Mouse (Mus musculus): ENCODE results near the gene Syf2. TPM values are rescaled to one million over a fixed set of nuclear protein-coding genes. Genes with fewer than 3 reads are reported as not detected.

Gene Syf2
- polyA plus RNA-seq, 1 experiment, result 94.7 TPM

DNA sequence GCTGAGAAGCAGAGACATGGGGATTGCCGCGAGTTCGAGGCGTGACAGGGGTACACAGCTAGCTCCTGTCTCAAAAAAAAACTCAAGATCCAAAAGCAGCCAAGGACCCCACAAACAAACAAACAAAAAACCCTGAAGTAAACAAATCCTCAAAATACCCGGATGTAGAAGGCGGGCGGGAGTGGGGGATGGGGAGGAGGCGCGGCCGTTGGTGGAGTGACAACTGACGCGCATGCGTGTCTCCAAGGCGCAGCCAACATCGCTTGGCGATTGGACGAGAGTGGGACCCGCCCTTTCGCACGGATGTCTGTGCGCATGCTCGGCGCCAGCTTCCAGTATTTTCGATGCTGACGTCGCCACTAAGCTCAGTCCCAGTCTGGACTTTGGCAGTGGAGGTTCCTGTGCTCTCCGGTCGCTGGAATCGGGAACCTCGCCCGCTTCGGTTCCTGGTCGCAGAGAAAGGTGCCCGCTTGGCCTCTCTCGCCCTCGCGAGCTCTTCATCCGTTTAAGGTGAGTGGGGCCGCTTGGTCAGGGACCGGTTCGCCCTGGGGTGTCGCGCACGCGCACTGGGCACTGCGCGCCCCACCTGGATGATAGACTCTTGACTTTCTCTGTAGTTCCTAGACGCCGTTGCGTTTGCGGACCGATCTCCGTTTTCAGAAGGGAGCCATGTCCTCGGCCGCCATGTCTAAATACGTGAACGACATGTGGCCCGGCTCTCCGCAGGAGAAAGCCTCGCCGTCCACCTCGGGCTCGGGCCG is 7.3 kb upstream of the Syf2 start, which contains the start of gene Rsrp1:
TSS of gene Rsrp1 (plus strand) at position 335 of the 761 bp plus-strand sequence.
- DNase-seq (ENCODE audit: extremely low spot score in 1 of 2, low spot score in 1 of 2), result peak; percentile 96 to 98

DNA sequence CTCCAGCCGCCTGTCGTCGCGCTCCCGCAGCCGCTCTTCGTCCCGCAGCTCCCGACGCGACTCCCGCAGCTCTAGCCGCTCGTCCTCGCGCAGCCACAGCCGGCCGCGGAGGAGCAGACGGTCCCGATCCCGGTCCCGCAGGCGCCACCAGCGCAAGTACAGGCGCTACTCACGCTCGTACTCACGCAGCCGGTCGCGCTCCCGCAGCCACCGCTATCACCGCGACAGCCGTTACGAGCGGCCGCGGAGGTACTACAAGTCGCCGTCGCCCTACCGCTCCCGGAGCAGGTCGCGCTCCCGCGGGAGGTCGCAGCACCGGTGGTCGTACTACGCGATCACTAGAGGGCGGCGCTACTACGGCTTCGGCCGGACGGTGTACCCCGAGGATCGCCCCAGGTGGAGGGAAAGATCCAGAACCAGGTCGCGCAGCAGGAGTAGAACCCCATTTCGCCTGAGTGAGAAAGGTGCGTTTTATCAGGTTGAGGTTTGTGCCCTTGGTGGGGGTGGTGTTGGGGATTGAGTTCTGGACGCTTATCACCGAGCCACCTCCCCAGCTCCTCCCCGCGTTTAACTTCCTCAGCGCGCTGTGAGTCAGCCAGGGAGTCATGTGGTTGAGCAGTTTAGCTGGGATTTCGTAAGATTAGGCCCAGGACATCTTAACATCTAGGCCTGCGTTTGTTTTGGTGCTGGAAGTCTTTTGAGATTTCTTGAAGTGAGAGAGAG is 6.5 kb upstream of the Syf2 start:
- DNase-seq (ENCODE audit: extremely low spot score in 1 of 2, low spot score in 1 of 2), result peak in 1 of 2 experiments; percentile 54

- no peak for DNase-seq (ENCODE audit: extremely low spot score in 1 of 2, low spot score in 1 of 2)
These were observed 5.5 kb upstream of the Syf2 start for GRCm38 (mm10) chr4:134925206-134925605.

DNA sequence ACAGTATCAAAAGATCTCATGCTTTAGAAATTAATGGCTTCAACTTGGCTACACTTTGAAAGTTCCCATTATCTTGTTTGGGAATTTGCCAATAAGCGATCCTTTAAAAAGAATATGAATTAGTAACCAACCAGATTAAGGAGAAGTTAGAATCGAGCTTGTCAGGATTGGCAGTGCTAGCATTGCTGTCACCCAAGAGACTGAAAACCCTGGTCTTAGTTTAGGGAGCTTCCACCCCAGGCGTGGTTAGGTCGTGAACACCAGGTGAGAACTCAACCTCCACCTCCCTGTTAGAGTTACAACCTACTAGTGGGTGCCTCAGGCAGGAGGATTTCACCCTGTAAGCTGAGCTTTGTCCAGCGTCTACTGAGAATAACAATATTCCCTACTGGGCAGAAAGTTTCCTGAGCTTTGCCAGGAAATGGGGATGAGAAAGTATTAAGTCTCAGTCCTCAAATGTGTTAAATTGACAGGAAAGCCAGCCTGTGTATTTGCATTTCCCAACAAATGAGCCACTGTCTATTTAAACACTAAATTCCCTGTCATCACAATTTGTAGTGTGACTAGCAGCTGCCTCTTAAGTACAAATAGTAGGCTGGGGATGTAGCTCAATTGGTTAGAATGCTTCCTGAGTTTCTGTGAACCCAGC is 2.8 kb upstream of the Syf2 start:
- no peak for DNase-seq (ENCODE audit: extremely low spot score in 1 of 2, low spot score in 1 of 2)

DNA sequence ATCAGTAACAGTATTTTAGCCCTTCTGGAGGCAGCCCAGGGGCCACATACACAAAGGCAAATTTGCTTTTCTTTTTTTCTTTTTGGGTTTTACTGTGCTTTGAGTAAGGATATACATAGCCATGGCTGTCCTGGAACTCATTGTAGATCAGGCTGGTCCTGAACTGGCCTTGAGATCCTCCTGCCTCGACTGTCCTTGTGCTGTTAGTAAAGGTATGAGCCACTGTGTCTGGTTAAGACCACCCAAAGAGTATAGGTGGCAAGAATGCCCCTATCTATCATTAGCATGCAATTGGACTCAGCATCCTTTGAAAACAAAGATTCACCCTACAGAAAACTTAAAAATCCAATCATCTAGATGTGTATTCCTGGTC is 2.2 kb upstream of the Syf2 start:
- DNase-seq (ENCODE audit: extremely low spot score in 1 of 2, low spot score in 1 of 2), result no peak

DNA sequence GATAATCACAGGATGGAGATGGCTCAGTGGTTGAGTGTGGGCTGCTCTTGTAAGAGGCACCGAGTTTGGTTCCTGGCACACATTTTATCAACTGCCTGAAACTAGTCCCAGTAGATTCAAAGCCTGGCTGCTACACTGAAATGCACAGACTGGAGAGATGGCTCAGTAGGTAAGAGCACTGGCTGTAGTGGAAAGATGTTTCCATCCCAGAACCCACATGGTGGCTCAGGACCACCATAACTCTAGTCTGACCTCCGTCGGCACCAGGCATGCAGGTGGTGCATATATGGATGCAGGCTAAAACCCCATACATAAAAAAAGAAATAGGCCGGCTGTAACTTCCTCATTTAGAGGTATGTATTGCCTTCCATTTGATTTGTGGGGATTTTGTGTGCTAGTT is 1.2 kb upstream of the Syf2 start:
- DNase-seq (ENCODE audit: extremely low spot score in 1 of 2, low spot score in 1 of 2), result no peak

DNA sequence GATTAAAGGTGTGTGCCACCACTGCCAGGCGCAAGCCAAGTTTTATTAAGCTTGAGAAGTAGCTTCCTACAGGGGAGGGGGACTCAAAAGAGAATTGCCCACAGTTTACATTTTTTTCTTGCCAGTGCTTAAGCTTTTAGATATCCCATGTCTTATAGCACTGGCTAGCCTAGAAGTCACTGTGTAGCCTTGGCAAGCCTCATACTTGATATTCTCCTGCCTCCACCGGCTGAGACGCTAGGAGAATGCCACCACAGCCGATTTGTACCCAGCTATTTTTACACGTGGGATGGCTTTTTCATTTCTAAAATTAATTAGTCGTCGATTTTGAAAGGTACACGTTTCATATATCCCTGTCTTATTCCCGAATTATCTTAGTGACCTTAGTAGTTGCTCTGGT is 508 bp upstream of the Syf2 start:
- no peak for DNase-seq (ENCODE audit: extremely low spot score in 1 of 2, low spot score in 1 of 2)

DNA sequence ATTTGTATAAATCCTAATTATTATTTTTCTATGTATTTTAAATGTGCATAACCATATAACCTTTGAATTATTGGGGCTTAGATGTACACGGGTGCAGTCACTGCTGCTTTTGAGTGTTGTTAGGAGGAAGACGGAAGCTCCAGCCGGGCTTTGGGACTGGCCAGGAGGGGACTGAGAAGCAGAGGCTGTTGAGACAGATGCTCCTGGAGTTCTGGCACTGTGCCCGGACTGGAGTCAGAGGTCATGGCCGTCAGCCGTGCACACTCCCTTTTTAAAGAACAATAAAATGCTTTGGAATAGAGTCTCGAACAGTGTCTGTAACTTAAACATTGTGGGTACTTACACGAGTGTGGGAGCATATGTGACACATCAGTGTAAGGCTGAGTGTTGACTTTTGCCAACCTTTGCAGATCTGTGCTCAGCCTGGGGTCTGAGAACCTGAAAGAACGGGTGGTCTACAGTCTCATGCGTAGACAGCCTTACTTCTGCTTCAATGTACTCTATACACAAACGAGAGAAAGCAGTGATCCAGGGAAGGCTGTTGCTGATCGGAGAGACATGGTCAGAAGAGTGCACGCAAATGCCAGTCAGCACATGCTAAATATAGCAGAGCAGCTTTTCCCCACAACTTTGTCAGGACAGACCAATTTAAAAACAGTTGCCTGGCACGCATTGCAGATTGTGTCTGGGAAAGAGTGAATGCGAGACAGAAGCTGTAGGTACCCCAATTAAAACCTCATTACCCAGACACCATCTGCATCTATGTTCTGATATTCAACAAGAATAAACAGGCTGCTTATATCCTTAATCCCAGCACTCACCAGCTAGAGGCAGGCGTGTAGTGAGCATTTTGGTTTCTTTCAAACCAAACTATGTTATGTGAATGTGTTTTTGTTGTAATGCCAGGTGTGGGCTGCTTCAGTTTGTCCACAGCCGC is 6.8 kb downstream of the Syf2 start:
- no peak for DNase-seq (ENCODE audit: extremely low spot score in 1 of 2, low spot score in 1 of 2)

DNA sequence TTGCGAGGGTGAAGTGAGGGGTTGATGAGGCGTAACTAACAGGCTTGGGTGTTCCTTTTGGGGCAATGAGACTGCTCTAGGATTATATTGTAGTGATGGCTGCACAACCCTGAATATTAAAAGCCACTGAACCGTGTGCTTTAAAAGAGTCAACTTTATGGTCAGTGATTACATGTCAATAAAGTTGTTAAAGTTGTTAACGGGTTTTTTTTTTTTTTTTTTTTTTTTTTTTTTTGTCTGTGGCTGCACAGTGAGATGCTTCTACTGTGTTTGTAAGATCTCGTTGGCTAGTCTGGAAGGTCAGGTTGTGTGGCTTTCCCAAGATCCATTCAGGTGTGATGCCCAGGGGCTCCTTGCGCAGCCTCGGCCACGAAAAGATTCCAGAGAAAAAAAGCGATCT is 9.2 kb downstream of the Syf2 start:
- no peak for DNase-seq (ENCODE audit: extremely low spot score in 1 of 2, low spot score in 1 of 2)

- DNase-seq (ENCODE audit: extremely low spot score in 1 of 2, low spot score in 1 of 2), result peak in 1 of 2 experiments; percentile 68
These were observed 13.2 kb downstream of the Syf2 start for GRCm38 (mm10) chr4:134943758-134944538.

DNA sequence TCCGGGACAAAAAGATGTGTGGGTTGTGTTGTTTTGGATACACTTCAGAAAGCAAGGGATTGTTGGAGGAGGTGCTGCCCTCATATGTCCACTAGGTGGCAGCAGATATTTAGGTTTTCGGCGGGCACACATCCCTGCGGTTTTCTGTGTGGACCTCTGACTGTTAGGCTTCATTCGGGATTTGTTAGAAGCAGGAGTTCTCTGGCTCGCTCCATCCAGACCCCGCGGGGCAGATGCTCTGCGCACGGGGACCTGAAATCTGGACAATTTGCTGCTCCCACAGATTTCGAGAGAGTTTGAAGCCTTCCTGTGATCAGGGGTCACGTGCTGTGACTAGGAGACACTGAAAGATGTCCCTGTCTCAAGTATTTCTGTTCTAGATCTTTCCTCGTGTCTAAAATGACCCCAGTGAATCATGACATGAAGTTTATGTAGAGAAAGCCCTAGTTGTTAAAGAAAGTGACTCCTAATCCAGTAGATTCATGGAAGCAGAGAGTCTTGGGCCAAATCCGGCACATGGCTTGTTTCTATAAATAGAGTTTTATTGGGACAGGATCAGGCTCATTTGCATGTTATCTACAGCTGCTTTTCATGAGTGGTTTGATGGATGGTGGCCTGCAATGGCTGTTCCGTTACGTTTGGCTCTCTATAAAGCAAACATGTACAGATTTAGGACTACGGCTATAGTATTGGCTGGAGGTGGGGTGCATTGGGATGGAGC is 15.5 kb downstream of the Syf2 start:
- peak; percentile 55 to 90 for DNase-seq (ENCODE audit: extremely low spot score in 1 of 2, low spot score in 1 of 2)

DNA sequence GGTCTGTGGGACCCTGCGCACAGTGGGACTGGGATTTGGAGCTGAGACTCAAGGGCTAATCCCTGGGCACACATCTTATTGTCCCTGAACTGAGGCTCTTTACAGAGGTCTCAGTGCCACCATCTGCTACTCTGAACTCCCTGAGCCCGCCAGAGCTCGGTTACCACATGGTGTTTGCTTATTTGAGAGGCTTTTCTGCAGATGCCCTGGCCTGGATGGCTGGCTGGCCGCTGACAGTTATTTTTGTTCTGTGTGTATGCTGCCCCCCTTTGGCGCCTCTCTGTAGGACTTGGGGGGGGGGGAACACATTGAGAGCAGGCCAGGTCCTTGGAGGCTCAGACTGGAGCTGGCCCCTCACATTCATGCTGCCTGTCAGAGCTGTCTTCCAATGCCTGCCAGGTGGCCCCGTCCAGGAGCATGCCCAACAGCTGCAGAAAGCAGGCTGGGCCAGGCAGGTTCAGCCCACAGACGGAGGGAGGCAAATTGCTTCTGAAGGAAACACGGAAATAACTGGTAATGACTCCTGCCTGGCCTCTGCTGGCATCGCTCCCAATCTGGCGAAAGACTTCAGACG is 19.9 kb downstream of the Syf2 start:
- no peak for DNase-seq (ENCODE audit: extremely low spot score in 1 of 2, low spot score in 1 of 2)

- DNase-seq (ENCODE audit: extremely low spot score in 1 of 2, low spot score in 1 of 2), result no peak
These were observed 23.8 kb downstream of the Syf2 start for GRCm38 (mm10) chr4:134954461-134954860.

DNA sequence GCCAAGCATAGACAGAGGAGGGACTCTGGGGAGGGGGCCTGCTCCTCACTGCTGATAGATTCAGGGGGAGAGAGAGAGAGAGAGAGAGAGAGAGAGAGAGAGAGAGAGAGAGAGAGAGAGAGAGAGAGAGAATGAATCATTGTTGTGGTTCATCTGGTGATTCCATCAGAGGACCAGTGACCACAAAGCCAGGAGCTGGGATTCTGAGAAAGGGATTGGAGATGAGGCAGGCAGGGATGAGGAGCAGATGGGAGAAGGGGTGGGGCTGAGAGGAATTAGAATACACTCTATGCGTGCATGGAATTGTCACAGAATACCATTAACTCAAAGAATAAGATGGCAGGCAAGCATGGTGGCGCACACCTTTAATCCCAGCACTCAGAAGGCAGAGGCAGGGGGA is 24.5 kb downstream of the Syf2 start:
- no peak for DNase-seq (ENCODE audit: extremely low spot score in 1 of 2, low spot score in 1 of 2)

GRCm38 (mm10) chr4:134955845-134956244 is 25.1 kb downstream of the Syf2 start:
- no peak for DNase-seq (ENCODE audit: extremely low spot score in 1 of 2, low spot score in 1 of 2)

GRCm38 (mm10) chr4:134956328-134956727 is 25.6 kb downstream of the Syf2 start:
- DNase-seq (ENCODE audit: extremely low spot score in 1 of 2, low spot score in 1 of 2), result peak in 1 of 2 experiments; percentile 77

- DNase-seq (ENCODE audit: extremely low spot score in 1 of 2, low spot score in 1 of 2), result no peak
These were observed 32.5 kb downstream of the Syf2 start for GRCm38 (mm10) chr4:134963021-134963776.
